Mouse (Mus musculus) gastrocnemius, adult 8-10 months (tissue): ENCODE measurements around the gene Dad1. TPM values are rescaled to one million over a fixed set of nuclear protein-coding genes. Genes with fewer than 3 reads are reported as not detected.

Experiments used
- DNase-seq, 2 experiments: peaks; one replicate each; pipeline ENCODE4 v3.0.0; 2022; ENCODE audit warnings: low spot score in 2 of 2
- total RNA-seq, 4 experiments: library from RNA; stranded (reverse); gene quantifications; 2 replicates each; pipeline ENCODE4 v1.2.4; 2022

The Dad1 gene
- total RNA-seq, 4 experiments from 2014 or later, result 66.1 to 73.7 (median 72.3) TPM

DNA sequence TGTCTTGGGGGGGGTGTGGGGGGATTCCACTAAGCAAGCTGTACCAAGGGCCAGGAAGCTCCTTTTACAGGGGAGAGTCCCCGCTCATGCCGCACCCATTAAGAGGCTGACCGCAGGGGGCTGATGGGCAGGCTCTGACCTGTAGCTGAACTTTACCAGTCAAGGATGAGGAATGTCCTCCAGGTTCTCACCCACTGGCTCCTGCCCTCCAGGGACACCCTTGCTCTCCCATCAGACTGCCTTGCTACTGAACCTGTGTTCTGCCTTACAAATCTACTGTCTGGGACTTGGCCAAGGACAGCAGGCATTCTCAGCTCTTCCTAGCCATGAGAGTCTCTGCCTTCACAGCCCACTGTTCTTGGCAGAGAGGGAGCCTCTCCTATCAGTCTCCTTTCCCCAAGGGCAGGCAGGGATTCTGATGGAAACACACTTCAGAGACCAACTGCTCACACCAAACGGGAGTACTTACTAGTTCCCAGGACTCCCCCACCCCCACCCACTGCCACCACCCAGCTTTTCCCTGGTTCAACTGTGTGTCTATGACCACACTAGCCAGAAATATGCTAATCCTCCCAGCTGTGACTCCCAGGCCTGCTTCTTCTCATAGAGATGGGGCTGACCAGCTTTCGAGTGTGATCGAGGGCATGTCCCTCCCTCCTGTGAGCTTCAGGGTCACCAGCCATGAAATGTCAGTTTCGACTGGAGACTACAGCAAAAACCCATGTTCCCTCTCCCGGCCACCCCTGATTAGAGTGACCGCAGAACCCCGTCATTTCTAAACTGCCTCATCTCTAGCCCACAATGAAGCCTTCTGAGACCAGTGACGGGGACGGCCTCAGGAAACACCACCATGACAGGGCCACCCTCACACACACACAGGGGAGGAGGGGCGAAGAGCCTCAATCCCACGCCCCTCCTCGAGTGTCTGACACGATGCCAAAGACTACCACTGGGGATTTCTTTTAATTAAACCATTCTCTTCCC is 29.1 kb downstream of the Dad1 start:
- no peak for DNase-seq

GRCm38 (mm10) chr14:54224064-54224417 is 29.9 kb downstream of the Dad1 start:
- DNase-seq, result no peak

GRCm38 (mm10) chr14:54223315-54224063 is 30.4 kb downstream of the Dad1 start:
- no peak for DNase-seq

DNA sequence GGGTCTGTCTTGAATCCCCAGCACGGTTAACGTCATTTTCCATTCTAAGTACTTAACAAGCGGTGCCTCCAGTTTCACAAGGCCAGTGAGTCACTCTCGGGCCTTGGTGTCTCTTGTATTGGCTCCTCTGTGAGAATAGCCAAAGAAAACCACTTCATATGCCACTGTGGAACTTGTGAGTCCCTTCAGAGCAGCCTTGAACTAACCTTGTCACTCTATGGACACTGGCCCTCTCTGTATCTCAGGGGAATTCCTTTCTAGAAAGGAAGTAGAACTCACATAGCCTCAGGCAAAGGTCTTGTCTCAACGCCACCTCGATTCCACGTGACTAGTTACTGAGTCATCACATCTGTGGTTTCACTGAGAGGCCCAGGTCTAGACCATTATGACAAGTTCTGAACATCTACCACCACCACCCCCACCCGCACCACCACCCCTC is 31.6 kb downstream of the Dad1 start:
- DNase-seq, result no peak

DNA sequence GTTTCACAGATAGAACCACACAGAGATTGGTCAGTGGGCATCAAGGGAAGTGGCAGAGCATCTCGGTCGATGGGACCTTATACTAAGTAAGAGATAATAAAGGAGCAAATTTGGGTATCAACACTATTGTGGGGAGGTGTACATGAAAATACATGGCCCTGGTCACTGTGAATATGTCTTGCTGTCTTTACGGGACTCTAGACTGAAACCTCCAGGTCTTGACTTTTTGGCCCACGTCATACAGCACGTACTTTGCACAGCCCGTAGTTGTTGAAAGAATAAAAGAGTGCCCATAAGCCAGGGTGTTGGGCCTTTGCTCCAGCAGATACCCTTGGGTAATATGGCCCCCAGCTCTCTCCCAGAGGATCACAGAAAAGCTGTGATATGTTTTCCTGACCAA is 32.3 kb downstream of the Dad1 start:
- DNase-seq, result no peak

DNA sequence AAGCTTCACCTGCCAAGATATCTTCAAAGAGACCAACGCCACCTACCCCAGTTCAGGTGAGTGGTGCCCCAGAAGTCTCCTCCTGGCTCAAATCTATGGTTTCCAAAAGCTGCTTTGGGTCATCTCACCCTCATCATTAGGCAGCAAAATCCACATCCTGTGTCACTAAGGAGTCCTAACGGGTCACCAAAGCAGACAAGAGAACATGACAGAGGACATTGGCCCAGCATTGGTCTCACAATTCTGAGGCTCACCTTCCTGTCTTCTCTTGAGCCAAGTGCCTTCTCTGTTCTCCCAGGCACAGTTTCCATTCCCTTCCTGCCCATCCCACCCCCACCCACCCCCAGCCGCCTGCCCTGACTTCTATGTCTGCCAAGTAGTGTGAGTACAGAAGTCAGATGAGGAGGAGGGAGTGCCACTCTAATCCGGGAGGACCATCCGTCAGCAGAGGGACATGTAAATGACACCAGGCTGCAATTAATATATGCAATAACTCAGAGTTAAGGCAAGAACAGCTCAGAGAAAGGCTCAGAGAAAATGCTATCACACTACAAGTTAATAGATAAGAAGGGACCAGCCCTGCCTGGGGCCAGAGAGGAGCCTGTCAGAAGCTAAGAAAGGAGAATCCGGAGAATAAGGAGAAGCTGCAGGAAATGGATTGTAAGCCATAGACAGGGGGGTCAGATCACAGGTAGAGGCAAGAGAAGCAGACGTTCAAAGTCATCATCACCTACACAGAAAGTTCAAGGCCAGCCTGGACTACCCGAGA is 33.0 kb downstream of the Dad1 start:
- no peak for DNase-seq

- no peak for DNase-seq
These were observed 34.1 kb downstream of the Dad1 start for GRCm38 (mm10) chr14:54219849-54220248.

GRCm38 (mm10) chr14:54219256-54219655 is 34.6 kb downstream of the Dad1 start:
- DNase-seq, result no peak

DNA sequence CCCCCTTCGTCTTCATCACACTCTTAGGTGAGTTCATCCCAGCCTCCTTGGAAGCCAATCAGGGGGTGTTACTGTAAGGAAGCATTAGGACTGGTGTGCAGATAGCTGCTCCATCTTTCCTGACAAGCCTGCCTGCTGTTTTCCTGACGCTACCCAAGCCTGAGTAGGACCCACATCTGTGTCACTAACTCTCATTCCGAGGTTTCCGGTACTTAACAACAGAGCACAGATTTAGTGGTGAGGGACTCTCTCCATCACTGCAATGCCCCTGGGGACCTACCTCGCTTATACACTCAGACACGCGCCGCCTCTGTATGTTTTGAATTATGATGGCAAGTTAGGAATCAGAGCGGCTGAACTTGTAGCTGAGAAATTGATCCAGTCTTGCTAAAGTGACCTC is 35.2 kb downstream of the Dad1 start:
- DNase-seq, result no peak

GRCm38 (mm10) chr14:54218233-54218632 is 35.7 kb downstream of the Dad1 start:
- DNase-seq, result no peak

GRCm38 (mm10) chr14:54216126-54216525 is 37.8 kb downstream of the Dad1 start:
- no peak for DNase-seq

GRCm38 (mm10) chr14:54214901-54215300 is 39.0 kb downstream of the Dad1 start:
- no peak for DNase-seq

GRCm38 (mm10) chr14:54214477-54214876 is 39.4 kb downstream of the Dad1 start:
- no peak for DNase-seq

DNA sequence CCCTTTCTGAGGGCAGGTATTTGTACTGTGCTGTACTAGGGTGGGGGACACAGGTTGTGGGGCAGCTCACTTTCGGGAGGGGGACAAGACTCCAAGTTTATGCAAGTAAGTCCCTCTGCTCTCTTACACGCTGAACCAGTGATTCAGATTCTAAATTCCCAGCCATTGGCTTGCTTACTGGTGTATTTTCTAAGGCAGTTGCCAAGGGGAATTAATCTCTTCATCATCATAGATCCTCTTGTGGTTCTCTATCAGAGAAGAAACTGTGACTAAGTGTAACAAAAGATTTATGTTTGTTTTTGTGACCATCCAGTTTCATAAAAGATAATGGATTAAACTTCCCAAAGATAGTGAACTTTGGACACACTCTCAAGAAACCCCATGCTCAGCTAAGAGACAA is 40.2 kb downstream of the Dad1 start:
- DNase-seq, result no peak

GRCm38 (mm10) chr14:54211755-54212154 is 42.1 kb downstream of the Dad1 start:
- no peak for DNase-seq

DNA sequence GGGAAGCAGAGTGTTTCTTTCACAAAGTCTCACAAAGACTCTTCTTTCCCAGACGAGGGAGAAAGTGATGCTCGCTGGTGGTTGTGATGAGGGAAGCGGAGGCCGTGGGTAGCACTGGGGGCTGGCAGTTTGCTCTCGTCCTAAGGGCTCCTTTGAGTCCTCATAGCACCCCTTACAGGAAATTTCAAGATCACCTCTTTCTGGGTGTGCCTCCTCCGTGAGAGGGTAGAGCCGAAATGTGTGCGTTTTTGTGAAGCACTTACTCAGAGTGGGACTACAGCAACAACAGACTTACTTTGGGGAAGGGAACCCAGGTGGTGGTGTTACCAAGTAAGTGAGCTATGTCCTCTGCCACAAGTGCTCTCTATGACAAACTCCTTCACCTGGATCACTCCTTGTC is 42.7 kb downstream of the Dad1 start:
- DNase-seq, result no peak

DNA sequence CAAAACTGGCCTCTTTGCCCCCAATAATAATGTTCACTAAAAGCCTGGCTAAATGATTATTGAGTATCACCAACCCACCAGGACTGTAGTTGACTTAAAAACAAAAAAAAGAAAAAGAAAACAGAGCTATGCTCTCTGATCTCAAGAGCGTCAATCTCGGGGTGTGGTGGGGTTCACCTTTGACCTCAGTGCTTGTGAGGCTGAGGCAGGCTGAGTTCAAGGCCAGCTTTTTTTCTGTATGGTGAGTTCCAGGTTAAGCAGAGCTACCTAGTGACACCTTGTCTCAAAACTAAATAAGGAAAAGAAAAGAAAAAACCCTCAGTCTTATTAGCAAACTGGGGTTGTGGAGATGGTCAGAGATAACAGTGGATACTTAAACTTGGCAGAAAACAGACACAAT is 43.5 kb downstream of the Dad1 start:
- no peak for DNase-seq

GRCm38 (mm10) chr14:54209932-54210331 is 44.0 kb downstream of the Dad1 start:
- DNase-seq, result no peak

DNA sequence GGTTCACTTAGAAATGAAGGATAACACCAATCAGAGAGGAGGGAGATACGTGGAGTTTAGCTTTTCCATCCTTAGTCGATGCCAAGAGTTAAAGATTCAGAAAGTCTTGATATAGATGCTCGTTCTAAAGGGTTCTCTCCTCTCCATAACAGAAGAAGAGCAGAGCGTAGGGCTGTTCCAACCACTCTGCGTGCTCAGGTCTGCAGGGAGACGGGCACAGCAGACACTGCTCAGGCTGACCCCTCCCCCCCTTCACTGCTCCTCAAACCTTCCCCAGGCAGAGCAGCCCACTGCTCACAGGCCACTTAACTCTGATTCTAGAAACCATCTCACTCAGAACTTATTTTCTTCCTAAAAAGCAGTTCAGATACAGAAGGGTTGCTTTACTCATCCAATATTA is 45.2 kb downstream of the Dad1 start:
- DNase-seq, result no peak

DNA sequence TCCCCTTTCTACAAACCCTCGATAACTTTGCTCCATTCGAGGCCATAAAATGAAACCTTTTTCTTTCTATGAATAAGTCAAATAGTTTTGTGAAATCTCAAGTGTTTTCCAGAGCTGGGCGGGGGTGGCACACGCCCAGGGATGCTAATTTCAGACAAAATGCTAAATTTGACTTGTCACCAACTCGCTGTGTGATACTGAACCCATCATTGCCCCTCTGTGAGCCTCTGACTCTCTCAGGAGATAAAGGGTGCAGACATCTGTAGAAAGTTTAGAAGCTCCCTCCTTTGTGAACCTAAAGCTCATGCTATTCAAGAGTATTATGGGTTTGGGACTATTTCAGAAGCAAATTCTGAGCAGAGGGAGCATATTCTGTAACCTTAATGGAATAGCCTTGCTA is 46.0 kb downstream of the Dad1 start:
- DNase-seq, result no peak

DNA sequence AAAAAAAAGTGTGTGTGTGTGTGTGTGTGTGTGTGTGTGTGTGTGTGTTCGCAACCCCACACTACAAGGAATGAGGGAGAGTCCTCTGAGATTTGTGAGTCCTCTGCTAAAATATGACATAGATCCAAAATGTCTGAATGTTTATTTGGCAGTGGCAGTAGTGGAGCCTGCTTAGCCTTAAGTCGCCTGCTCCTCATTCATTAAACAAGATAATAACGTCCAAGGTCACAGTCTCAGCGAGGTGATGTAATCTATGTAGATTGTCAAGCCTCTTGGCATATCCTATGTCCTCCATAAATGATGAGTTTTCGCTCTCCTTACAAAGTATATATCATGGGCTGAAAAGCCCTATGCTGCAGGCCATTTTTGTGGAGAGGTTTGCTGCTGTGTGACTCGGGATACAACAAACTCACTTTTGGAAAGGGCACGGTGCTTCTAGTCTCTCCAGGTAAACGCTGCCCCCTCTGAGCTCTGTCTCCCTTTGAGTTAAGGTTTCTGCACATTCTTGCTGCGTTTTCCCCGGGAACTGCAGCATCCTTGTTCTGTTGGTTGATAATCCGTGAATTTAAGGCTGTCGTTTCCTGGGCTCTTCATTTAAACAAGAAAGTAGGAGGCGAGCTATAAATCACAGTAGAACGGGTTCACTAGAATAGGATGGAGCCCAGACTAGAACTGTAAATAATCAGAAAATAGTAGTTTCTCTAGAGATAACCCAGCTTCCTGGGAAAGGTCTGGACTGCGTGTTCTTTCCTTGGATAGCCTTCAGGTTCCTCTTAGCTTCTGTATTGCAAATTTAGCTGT is 47.0 kb downstream of the Dad1 start:
- DNase-seq, result no peak
